Mouse (Mus musculus): ENCODE measurements around the gene Col4a4.

Col4a4 gene

GRCm38 (mm10) chr1:82586713-82587399 is at the start of gene Col4a4, which contains the start of gene Col4a3:
TSS of gene Col4a4 (minus strand) at chr1:82586849.
TSS of gene Col4a3 (plus strand) at chr1:82586921.
- DNase-seq, result peak; percentile 88

GRCm38 (mm10) chr1:82636321-82636720 is 49.7 kb upstream of the Col4a4 start:
- DNase-seq, result peak; percentile 65

- DNase-seq, result no peak
These were observed 48.6 kb upstream of the Col4a4 start for GRCm38 (mm10) chr1:82635254-82635620.

GRCm38 (mm10) chr1:82634545-82635253 is 48.0 kb upstream of the Col4a4 start:
- DNase-seq, result peak; percentile 98

- DNase-seq, result no peak
These were observed 44.6 kb upstream of the Col4a4 start for GRCm38 (mm10) chr1:82631169-82631792.

GRCm38 (mm10) chr1:82629495-82629894 is 42.8 kb upstream of the Col4a4 start:
- no peak for DNase-seq

- DNase-seq, result no peak
These were observed 41.0 kb upstream of the Col4a4 start for GRCm38 (mm10) chr1:82627652-82628051.

GRCm38 (mm10) chr1:82625474-82625873 is 38.8 kb upstream of the Col4a4 start:
- DNase-seq, result no peak

GRCm38 (mm10) chr1:82624934-82625333 is 38.3 kb upstream of the Col4a4 start:
- no peak for DNase-seq

GRCm38 (mm10) chr1:82619981-82620380 is 33.3 kb upstream of the Col4a4 start:
- no peak for DNase-seq

GRCm38 (mm10) chr1:82618592-82618991 is 31.9 kb upstream of the Col4a4 start:
- peak; percentile 68 for DNase-seq

- peak; percentile 26 for DNase-seq
These were observed 31.4 kb upstream of the Col4a4 start for GRCm38 (mm10) chr1:82618001-82618400.

- DNase-seq, result no peak
These were observed 25.5 kb upstream of the Col4a4 start for GRCm38 (mm10) chr1:82612061-82612660.

- DNase-seq, result peak; percentile 53
These were observed 22.1 kb upstream of the Col4a4 start for GRCm38 (mm10) chr1:82608646-82609262.

- peak; percentile 81 for DNase-seq
These were observed 19.2 kb upstream of the Col4a4 start for GRCm38 (mm10) chr1:82605856-82606255.

- no peak for DNase-seq
These were observed 18.7 kb upstream of the Col4a4 start for GRCm38 (mm10) chr1:82605347-82605746.

GRCm38 (mm10) chr1:82603198-82603950 is 16.7 kb upstream of the Col4a4 start:
- no peak for DNase-seq

- peak; percentile 79 for DNase-seq
These were observed 10.4 kb upstream of the Col4a4 start for GRCm38 (mm10) chr1:82596864-82597596.

GRCm38 (mm10) chr1:82590266-82590665 is 3.6 kb upstream of the Col4a4 start:
- peak; percentile 88 for DNase-seq

- no peak for DNase-seq
These were observed 668 bp downstream of the Col4a4 start for GRCm38 (mm10) chr1:82585981-82586380.

GRCm38 (mm10) chr1:82578320-82578719 is 8.3 kb downstream of the Col4a4 start:
- DNase-seq, result peak; percentile 52
